Mouse (Mus musculus) ES-E14 (cell line): Measurements from ENCODE around the gene 2310022A10Rik. TPM values are rescaled to one million over a fixed set of nuclear protein-coding genes. Genes with fewer than 3 reads are reported as not detected.
A peak's percentile ranks its signal among the peaks of the same experiment; 100 is the strongest.

Source experiments
- DNase-seq: peaks from one replicate; pipeline ENCODE4 v3.0.0-alpha.2; 2013; ENCODE audit warnings: low read depth, low spot score
- H3K27ac ChIP-seq: 2 replicates; pipeline ENCODE4 v1.5.1; 2012; ENCODE audit warnings: low read depth, mild to moderate bottlenecking, low read length, moderate library complexity, mixed read lengths; ENCODE audit not compliant: poor library complexity, insufficient read depth, severe bottlenecking
- H3K36me3 ChIP-seq: 2 replicates; pipeline ENCODE4 v1.6.1; 2012; ENCODE audit warnings: mild to moderate bottlenecking, low read length, moderate library complexity, mixed read lengths; ENCODE audit not compliant: control insufficient read depth, poor library complexity, insufficient read depth, severe bottlenecking
- H3K4me1 ChIP-seq, 2 experiments: fragments of 150-350 bp in 1 of 2; sonication (generic) in 1 of 2; 2 replicates each; pipeline ENCODE4 v1.6.1; 2012; ENCODE audit warnings: low read length in 2 of 2, mild to moderate bottlenecking in 1 of 2, mixed read lengths in 1 of 2; ENCODE audit not compliant: control insufficient read depth in 2 of 2, insufficient read depth in 2 of 2, poor library complexity in 1 of 2
- H3K4me3 ChIP-seq, 2 experiments: fragments of 150-350 bp in 1 of 2; sonication (generic) in 1 of 2; 2 replicates each; pipeline ENCODE4 v1.5.1; 2012; ENCODE audit warnings: low read length in 2 of 2, low read depth in 1 of 2, mild to moderate bottlenecking in 1 of 2, mixed read lengths in 1 of 2; ENCODE audit not compliant: insufficient read depth in 1 of 2, poor library complexity in 1 of 2, severe bottlenecking in 1 of 2
- H3K9ac ChIP-seq: 2 replicates; pipeline ENCODE4 v1.6.1; 2012; ENCODE audit warnings: low read depth, mild to moderate bottlenecking, low read length, mixed read lengths; ENCODE audit not compliant: poor library complexity, insufficient read depth, severe bottlenecking
- H3K9me3 ChIP-seq: fragments of 150-350 bp; sonication (generic); 2 replicates; pipeline ENCODE4 v1.6.1; 2012; ENCODE audit warnings: low read depth, mild to moderate bottlenecking, low read length; ENCODE audit not compliant: control insufficient read depth, insufficient read depth
- CHD2 ChIP-seq: IDR thresholded peaks from 2 replicates; pipeline ENCODE4 v1.6.1; 2014; ENCODE audit warnings: mild to moderate bottlenecking, low read depth, low read length, inconsistent platforms
- HCFC1 ChIP-seq: IDR thresholded peaks from 2 replicates; pipeline ENCODE4 v1.6.1; 2012; ENCODE audit warnings: low read length, inconsistent platforms, borderline replicate concordance; ENCODE audit not compliant: insufficient read depth
- MAFK ChIP-seq: IDR thresholded peaks from 2 replicates; pipeline ENCODE4 v1.6.1; 2014; ENCODE audit warnings: mild to moderate bottlenecking, low read depth, low read length, inconsistent platforms; ENCODE audit not compliant: insufficient read depth
- ZC3H11A ChIP-seq: IDR thresholded peaks from 2 replicates; pipeline ENCODE4 v1.6.1; 2012; ENCODE audit warnings: low read depth, mild to moderate bottlenecking, inconsistent platforms, low read length, borderline replicate concordance
- ZNF384 ChIP-seq: IDR thresholded peaks from 2 replicates; pipeline ENCODE4 v1.6.1; 2012; ENCODE audit warnings: low read depth, low read length, inconsistent platforms
- in situ Hi-C, 2 experiments: fragments of 600-800 bp; cut with MboI; formaldehyde crosslinking; loops; one replicate each; pipeline ENCODE4 v1.15.1; 2025; ENCODE audit warnings: low sequenced_read_pairs in 2 of 2, inconsistent platforms in 1 of 2; ENCODE audit not compliant: unreplicated experiment in 2 of 2
- total RNA-seq: library from RNA; depleted of rRNA; stranded (reverse); fragments of 300-350 nt; gene quantifications from 2 replicates; pipeline ENCODE4 v1.2.3, GENCODE M21; 2012; rRNA removed

Gene 2310022A10Rik
- total RNA-seq, result 12.6 and 15.9 TPM in 2 replicates

- H3K4me1 ChIP-seq, result peaks cover 4 to 16% of the 10 kb centered on the region in 2 experiments; a peak in 3 of 4 replicates
- H3K36me3 ChIP-seq, result peaks cover 11% of the 10 kb centered on the region; the same call in 1 of the 2 replicates
- in situ Hi-C loops, result no loop called here
- H3K9me3 ChIP-seq, result no peaks in the 10 kb centered on the region
- H3K9ac ChIP-seq, result peak within 1 kb of the TSS; percentile 86
- TF ChIP-seq CHD2 (no peak), HCFC1 (peak; percentile 57; the same call in 1 of the 2 replicates), ZNF384 (no peak)
- H3K27ac ChIP-seq, result peak within 1 kb of the TSS; percentile 13
- DNase-seq, result peak; percentile 91
- H3K4me3 ChIP-seq, result peak within 1 kb of the TSS; percentile 88 to 90
These were observed at the start of gene 2310022A10Rik, which contains the start of gene Pld3 for GRCm38 (mm10) chr7:27552931-27553513. Gene 2310022A10Rik, plus strand, starts transcription at chr7:27553233. Gene Pld3, minus strand, starts transcription at chr7:27553218.

GRCm38 (mm10) chr7:27506765-27507370, 46.2 kb upstream of the 2310022A10Rik start:
- H3K4me3 ChIP-seq, result peak overlapping the region in 1 of 2 experiments; percentile 95; a peak in 2 of 4 replicates
- in situ Hi-C loops, result no loop called here
- H3K9me3 ChIP-seq, result no peaks in the 10 kb centered on the region
- DNase-seq, result no peak
- TF ChIP-seq ZC3H11A (no peak), CHD2 (no peak), MAFK (no peak), ZNF384 (no peak), HCFC1 (no peak)
- no peak overlapping the region for H3K9ac ChIP-seq
- no peaks in the 10 kb centered on the region for H3K36me3 ChIP-seq
- H3K27ac ChIP-seq, result no peak overlapping the region; the same call in 1 of the 2 replicates
- peaks cover 13 to 25% of the 10 kb centered on the region in 2 experiments; a peak in 3 of 4 replicates for H3K4me1 ChIP-seq

- no peaks in the 10 kb centered on the region for H3K9me3 ChIP-seq
- H3K4me1 ChIP-seq, result peaks cover 11 to 25% of the 10 kb centered on the region in 2 experiments; a peak in 3 of 4 replicates
- peak overlapping the region; percentile 99 for H3K9ac ChIP-seq
- in situ Hi-C loops, result no loop called here
- peak; percentile 99 for DNase-seq
- peak overlapping the region; percentile 98 for H3K27ac ChIP-seq
- H3K36me3 ChIP-seq, result no peaks in the 10 kb centered on the region
- peak overlapping the region; percentile 95 to 96 for H3K4me3 ChIP-seq
- TF ChIP-seq HCFC1 (peak; percentile 54; the same call in 1 of the 2 replicates), MAFK (no peak), CHD2 (no peak; the same call in 1 of the 2 replicates), ZNF384 (no peak), ZC3H11A (no peak)
These were observed 45.1 kb upstream of the 2310022A10Rik start for GRCm38 (mm10) chr7:27507711-27508647.

GRCm38 (mm10) chr7:27508648-27509005, 44.4 kb upstream of the 2310022A10Rik start:
- no peaks in the 10 kb centered on the region for H3K36me3 ChIP-seq
- H3K4me3 ChIP-seq, result peak overlapping the region; percentile 65 to 71; a peak in 3 of 4 replicates
- no peak for TF ChIP-seq CHD2
- TF ChIP-seq HCFC1, result no peak
- 0 out of 2 replicates have a peak, but pooled peaks have one; percentile 30 for TF ChIP-seq MAFK
- no peak for TF ChIP-seq ZC3H11A
- peak; percentile 53; the same call in 1 of the 2 replicates for TF ChIP-seq ZNF384
- peak overlapping the region; percentile 68; the same call in 1 of the 2 replicates for H3K27ac ChIP-seq
- in situ Hi-C loops, result no loop called here
- DNase-seq, result no peak
- H3K9ac ChIP-seq, result peak overlapping the region; percentile 61; the same call in 1 of the 2 replicates
- peaks cover 11 to 25% of the 10 kb centered on the region in 2 experiments; a peak in 3 of 4 replicates for H3K4me1 ChIP-seq
- no peaks in the 10 kb centered on the region for H3K9me3 ChIP-seq
